Mouse (Mus musculus) ES-Bruce4 (cell line): ENCODE results near the gene Racgap1.

Experiments used
- CTCF ChIP-seq: IDR thresholded peaks from one replicate; pipeline ENCODE4 v1.8.1; 2011; ENCODE audit warnings: low read depth, low read length
- POLR2A ChIP-seq: IDR thresholded peaks from one replicate; pipeline ENCODE4 v1.8.1; 2011; ENCODE audit warnings: low read length; ENCODE audit not compliant: insufficient read depth

GRCm38 (mm10) chr15:99618595-99618994 is 32.9 kb downstream of the Racgap1 start:
- TF ChIP-seq POLR2A (no peak), CTCF (no peak)
